Mouse (Mus musculus) embryonic facial prominence, embryonic 11.5 days (tissue): ENCODE measurements at regions not wholly inside any gene's neighbourhood (a gene's known extent, or its start where the extent isn't known, plus 50 kb on each side); places are given as distances from the start of the nearest gene placed in this dataset.

Experiments used
- ATAC-seq: fragments of 200-750 bp; cut with Nextera tagmentation; replicated peaks from 2 replicates; pipeline ENCODE4 v1.8.0; 2017; ENCODE audit warnings: low read depth; ENCODE audit not compliant: insufficient number of reproducible peaks, low FRiP score, low TSS enrichment
- DNase-seq: peaks from one replicate; pipeline ENCODE4 v3.0.0-alpha.2; 2015; ENCODE audit warnings: low spot score
- H3K27ac ChIP-seq: fragments of 300-500 bp; sonication (generic); replicated peaks from 2 replicates; pipeline ENCODE4 v1.5.1; 2014; ENCODE audit warnings: mild to moderate bottlenecking, low read depth, low read length, control low read depth
- H3K27me3 ChIP-seq: fragments of 300-500 bp; sonication (generic); 2 replicates; pipeline ENCODE4 v1.6.1; 2014; ENCODE audit warnings: mild to moderate bottlenecking, low read length, moderate library complexity, mixed read lengths; ENCODE audit not compliant: control insufficient read depth, insufficient read depth
- H3K36me3 ChIP-seq: fragments of 300-500 bp; sonication (generic); replicated peaks from 2 replicates; pipeline ENCODE4 v1.6.1; 2014; ENCODE audit warnings: low read depth, mild to moderate bottlenecking, low read length, moderate library complexity, mixed read lengths; ENCODE audit not compliant: control insufficient read depth, insufficient read depth
- H3K4me1 ChIP-seq: fragments of 300-500 bp; sonication (generic); 2 replicates; pipeline ENCODE4 v1.6.1; 2014; ENCODE audit warnings: low read length, mixed read lengths; ENCODE audit not compliant: control insufficient read depth, insufficient read depth
- H3K4me2 ChIP-seq: fragments of 300-500 bp; sonication (generic); 2 replicates; pipeline ENCODE4 v1.6.1; 2014; ENCODE audit warnings: low read depth, mild to moderate bottlenecking, control low read depth, low read length, moderate library complexity
- H3K4me3 ChIP-seq: fragments of 300-500 bp; sonication (generic); 2 replicates; pipeline ENCODE4 v1.5.1; 2014; ENCODE audit warnings: low read depth, low read length, control low read depth
- H3K9ac ChIP-seq: fragments of 300-500 bp; sonication (generic); replicated peaks from 2 replicates; pipeline ENCODE4 v1.6.1; 2014; ENCODE audit warnings: mild to moderate bottlenecking, control low read depth, low read length
- H3K9me3 ChIP-seq: fragments of 300-500 bp; sonication (generic); replicated peaks from 2 replicates; pipeline ENCODE4 v1.6.1; 2016; ENCODE audit warnings: mild to moderate bottlenecking, low read length, inconsistent platforms, mixed read lengths; ENCODE audit not compliant: control insufficient read depth
- WGBS: fragments of 180-500 bp; shearing (Covaris S2); extraction: QIAGEN DNeasy Blood & Tissue Kit; methylation state at CpG from one replicate; pipeline ENCODE4 v1.1.7; 2014; 5-methylcytosine and 5-hydroxymethylcytosine counted together

- 23% methylated on average over 2 of the region's 2 CpGs for WGBS
- Histone ChIP-seq H3K4me1 (no peaks in the 10 kb centered on the region), H3K36me3 (no peaks in the 10 kb centered on the region), H3K4me2 (no peak overlapping the region), H3K27me3 (no peaks in the 10 kb centered on the region), H3K9ac (no peak overlapping the region), H3K27ac (no peak overlapping the region), H3K9me3 (no peaks in the 10 kb centered on the region), H3K4me3 (no peak overlapping the region)
- ATAC-seq (no peak), DNase-seq (peak; percentile 75)
Measured at GRCm38 (mm10) chr2:154076271-154076670, 53.9 kb upstream of the Bpifa3 start.
